Mouse (Mus musculus) spleen, postnatal 14 days (tissue): ENCODE results near the gene Defa32.
"Not testable (repeated sequence)": the region's sequence is repeated elsewhere in the genome, so short reads cannot be mapped to it uniquely, and the experiment has no call there.

Experiments
- DNase-seq, 2 experiments: peaks; one replicate each; pipeline ENCODE4 v3.0.0; 2021 to 2022; ENCODE audit warnings: low spot score in 2 of 2

The Defa32 gene

GRCm38 (mm10) chr8:21528732-21529131, at the start of gene Defa32:
TSS of gene Defa32 (plus strand) at chr8:21529032.
- not testable (repeated sequence) for DNase-seq

GRCm38 (mm10) chr8:21508958-21509357, 19.9 kb upstream of the Defa32 start, which contains the start of gene Defa20:
TSS of gene Defa20 (plus strand) at chr8:21509258.
- DNase-seq = not testable (repeated sequence)

GRCm38 (mm10) chr8:21565086-21565485, 36.3 kb downstream of the Defa32 start, which contains the start of gene Defa37:
TSS of gene Defa37 (plus strand) at chr8:21565386.
- DNase-seq = not testable (repeated sequence)
